Mouse (Mus musculus): ENCODE measurements around the gene Rdh13.

DNA sequence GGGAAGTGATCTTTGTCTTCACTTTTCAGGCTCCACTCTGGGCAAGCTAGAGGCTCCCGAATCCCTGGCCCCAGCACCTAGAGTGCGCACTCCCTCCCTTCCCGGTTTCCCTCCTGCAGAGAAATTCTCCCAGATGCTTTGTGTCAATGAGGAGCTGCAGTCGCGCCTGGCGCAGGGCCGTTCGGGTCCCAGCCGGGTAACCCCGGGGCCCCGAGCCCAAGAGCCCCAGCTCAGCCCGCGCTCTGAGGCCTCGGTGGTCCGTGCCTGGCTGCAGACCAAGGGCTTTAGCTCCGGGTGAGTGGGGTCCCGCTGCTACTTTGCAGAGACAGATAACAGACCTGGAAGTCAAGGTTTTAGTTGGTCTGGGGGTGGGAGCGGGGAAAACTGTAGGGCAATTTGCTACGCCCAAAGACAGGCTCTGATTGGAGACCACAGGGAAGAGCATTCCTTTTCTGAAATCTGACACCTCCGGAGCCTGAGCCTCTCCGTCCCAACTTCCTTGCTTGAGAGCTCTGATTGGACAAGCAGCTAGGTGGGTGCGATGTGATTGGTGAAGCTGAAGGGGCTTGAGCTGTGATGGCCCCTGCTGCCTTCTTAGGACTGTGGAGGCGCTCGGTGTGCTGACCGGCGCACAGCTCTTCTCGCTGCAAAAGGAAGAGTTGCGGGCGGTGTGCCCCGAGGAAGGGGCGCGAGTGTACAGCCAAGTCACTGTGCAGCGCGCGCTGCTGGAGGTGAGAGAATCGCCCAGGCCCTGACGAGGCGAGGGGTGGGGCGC, 32.8 kb upstream of the Rdh13 start:
- no peak for TF ChIP-seq POLR2A (IDR thresholded peaks at IDR 0.05; ENCODE audit: insufficient read depth, low read depth, low read length)
- no peak for TF ChIP-seq CTCF (IDR thresholded peaks at IDR 0.05; ENCODE audit: insufficient read depth, low read depth, low read length)

All from olfactory bulb, adult 2 months (tissue).